Mouse (Mus musculus): Measurements from ENCODE around the gene Duoxa2.

DNA sequence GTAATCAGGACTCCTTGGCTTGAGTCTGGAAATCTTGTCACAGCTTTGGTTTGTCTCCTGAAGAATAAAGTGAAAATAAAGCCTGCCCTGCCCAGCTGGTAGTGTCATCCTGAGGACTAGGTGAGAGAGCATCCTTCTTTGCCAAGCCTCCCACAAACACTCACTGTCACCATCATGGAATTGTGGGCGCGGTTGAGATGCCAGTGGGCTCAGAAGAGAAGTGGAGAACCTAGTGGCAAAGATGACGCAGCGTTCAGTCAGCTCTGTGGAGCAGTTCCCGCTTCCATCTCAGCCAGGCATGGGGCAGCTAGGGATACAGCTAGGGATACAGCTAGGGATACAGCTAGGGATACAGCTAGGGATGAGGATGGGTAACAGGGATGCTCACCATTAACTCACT is 42.7 kb upstream of the Duoxa2 start:
- TF ChIP-seq CTCF (IDR thresholded peaks at IDR 0.05; ENCODE audit: low read depth, low read length) (no peak), POLR2A (IDR thresholded peaks at IDR 0.05; ENCODE audit: insufficient read depth, low read length) (no peak), EP300 (IDR thresholded peaks at IDR 0.05; ENCODE audit: insufficient read depth, low read depth, low read length) (no peak)

All from ES-Bruce4 (cell line).